Mouse (Mus musculus) embryo, embryonic 11.5 days (tissue): ENCODE results near the gene Asphd2.

Experiments used
- DNase-seq: peaks from one replicate; pipeline ENCODE4 v3.0.0-alpha.2; 2012; ENCODE audit warnings: low read depth, low spot score

Gene Asphd2

DNA sequence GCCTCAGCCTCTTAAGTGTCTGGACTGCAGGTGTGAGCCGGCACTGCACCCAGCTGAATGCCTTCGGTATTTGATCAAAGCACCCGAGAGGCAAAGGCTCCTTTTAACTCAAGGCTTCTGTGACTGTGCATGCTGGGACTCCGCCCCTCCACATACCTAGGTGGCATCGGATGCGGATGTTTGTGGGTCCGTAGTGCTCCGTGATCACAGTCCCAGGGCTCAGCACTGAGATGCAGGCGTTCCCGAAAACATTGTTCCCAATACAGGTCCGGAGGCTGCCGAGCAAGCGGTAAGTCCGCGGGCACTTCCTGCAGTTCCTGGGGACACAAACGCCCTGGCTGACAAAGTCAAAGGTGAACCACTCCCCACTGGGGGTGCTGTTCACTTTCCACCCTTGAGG is 3.7 kb downstream of the Asphd2 start:
- no peak for DNase-seq

DNA sequence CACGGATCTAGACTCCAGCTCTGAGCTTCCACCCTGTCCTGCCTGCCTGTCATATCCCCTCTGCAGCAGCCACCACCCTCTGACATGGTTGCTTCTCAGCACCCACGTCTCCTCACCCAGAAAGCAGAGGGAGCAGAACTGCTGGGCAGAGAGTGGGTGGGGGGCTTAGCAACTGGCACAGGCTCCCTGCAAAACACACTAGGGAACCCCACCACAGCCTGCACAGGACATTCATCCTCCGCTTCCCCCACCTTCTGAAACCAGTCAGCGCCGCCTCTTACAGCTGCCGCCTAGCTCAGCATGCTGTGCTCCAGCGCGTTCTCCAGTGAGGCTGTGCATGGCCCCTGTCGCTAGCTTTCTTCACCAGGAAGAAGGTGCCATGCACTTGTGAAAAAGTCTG is 5.3 kb downstream of the Asphd2 start:
- DNase-seq, result no peak

- DNase-seq, result no peak
These were observed 8.7 kb downstream of the Asphd2 start for GRCm38 (mm10) chr5:112385973-112386372.

- DNase-seq, result no peak
These were observed 9.7 kb downstream of the Asphd2 start for GRCm38 (mm10) chr5:112384805-112385472.

DNA sequence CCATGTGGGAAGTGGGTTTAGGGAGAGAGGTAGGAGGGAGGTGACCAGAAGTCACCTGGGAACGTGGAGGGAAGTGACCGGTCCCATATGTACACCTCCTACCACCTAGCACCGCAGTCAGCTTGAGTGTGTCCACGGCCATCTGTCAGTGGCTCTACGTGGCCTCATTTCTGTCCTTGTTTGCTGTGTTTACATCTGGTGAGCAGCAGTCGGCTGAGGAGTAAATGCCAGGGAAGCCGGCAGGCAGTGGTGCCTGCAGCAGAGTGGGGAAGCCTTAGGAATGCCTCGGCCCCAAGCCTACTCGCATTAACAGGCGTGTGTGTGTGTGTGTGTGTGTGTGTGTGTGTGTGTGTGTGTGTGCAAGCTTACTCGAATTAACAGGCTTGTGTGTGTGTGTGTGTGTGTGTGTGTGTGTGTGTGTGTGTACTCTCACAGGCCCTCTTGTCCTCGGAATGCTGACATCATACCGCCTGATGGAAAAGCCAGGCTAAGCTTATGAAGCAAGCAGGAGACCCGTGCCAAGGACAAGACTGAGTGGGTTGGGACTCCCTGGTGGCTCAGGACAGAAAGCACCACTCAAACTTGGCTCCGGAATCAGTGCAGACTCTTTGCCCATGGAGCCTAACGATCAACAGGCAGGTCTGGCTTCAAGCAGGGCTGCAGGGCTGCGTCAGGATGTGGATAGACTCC is 11.9 kb downstream of the Asphd2 start:
- no peak for DNase-seq

DNA sequence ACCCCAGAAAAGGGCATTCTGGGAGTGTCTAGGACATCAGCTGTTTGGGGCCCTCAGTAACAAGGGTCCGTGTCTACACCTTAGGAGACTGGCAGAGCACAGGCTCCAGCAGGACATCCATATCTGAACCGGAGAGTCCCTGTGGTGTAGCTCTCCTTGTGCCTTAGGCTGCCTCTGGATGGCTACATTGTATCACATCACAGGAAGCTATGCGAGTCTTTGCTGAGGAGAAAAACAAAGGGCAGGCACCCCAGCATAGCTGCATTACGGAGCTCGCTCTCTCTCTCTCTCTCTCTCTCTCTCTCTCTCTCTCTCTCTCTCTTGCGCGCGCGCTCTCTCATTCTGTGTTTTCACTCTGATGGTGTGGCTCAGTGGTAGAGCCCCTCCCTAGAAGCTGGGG is 12.6 kb downstream of the Asphd2 start:
- DNase-seq, result no peak

- no peak for DNase-seq
These were observed 13.5 kb downstream of the Asphd2 start for GRCm38 (mm10) chr5:112381154-112381553.

DNA sequence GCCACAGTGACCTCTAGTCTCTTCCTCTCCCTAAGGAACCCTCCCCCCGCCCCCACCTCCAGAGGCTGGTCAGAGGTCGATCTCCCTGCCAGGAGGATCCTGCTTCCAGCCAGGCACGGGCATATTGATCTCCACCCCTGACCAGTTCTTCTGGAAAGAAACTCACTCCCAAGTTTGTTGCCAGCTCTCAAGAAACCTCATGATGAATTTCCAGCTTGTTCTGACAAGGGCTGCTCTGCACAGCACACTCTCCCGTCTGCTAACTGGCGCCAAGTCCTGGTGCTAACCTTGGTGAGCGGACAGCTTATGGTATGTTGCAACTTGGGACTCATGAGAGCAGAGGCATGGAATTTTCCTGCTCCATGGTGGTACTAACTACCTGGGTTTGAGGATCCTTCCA is 15.9 kb downstream of the Asphd2 start:
- DNase-seq, result no peak

- no peak for DNase-seq
These were observed 17.3 kb downstream of the Asphd2 start for GRCm38 (mm10) chr5:112377380-112377779.

DNA sequence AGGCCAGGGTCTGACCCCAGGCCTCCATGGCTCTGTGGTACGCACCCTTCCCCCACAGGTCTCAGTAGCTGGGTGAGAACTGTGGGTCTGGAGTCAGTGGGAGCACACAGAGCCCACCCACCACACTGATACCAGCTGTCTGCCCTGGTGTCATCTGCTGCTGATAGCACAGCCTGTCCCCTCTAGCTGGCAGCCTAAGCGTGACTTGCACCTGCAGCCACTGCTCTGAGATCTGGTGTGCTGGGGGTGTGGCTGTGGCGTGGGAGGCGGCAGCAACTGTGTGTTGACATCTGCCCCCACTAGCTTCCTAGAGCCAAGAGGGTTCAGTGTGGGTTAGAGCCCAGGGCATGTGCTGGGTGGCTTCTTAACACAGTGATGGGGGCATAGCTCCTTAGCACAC is 18.6 kb downstream of the Asphd2 start:
- DNase-seq, result no peak

DNA sequence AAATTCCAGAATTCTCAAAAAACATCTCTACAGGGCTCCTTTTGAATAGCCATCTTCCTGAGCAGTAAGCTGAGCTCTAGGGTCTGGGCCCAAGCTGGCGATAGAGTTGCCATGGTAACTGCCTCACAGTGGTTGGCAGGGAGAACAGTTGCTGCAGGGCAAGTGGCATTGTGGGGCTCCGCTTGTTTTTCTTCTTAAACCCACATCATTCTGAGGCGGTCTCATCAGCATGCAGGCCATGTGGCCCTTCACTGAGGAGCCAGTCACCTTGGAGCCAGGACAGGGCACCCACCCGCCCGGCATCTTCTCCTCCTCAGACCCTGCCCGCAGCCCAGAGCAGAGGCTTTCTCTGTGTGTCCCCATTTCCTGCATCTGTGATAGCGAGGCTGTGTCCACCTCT is 22.7 kb downstream of the Asphd2 start:
- DNase-seq, result no peak

DNA sequence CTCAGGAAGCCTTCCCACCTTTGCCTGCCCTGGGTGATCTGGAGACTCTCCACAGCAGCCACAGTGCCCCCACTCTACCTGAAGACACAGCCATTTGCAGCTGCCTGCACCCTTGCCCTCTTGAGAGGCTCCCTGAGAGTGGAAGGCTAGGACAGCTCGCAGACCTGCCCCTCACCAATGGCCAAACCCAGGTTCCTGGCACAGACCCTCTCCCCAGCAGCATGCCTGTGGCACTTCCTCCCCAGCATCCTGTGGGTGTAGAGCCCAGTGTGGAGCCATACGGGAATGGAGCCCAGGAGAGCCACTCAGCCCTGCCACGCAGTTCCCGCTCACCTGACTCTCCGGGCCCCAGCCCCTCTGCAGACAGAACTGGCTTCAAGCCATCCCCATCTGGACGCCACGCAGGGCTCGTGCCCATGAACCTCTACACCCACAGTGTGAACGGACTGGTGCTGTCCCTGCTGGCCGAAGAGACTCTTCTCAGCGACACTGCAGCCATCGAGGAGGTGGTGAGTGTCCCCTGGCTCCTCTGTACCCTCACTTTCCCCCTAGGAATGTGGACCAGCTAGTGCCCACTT is 24.3 kb downstream of the Asphd2 start:
- DNase-seq, result no peak

GRCm38 (mm10) chr5:112369326-112369725 is 25.3 kb downstream of the Asphd2 start:
- no peak for DNase-seq

DNA sequence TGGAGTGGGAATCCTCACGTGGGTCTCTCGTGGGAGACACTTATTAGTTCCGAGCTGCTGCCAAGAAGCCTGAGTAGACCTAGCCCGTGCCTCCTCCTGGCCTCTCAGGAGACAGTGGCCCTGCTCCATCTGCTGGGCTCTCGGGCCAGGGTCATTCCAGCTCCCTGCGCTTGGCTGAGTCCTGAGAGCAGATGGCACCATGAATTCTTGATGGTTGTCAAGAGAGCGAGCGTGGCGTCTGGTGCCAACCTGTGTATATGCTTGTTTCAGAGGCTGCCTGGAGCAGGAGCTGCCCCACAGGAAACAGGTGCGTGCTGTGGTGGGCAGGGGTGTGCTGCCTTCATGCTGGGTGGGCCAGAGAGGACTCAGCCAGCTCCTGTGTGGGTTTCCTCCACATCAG is 26.0 kb downstream of the Asphd2 start:
- no peak for DNase-seq

- no peak for DNase-seq
These were observed 26.7 kb downstream of the Asphd2 start for GRCm38 (mm10) chr5:112367929-112368328.

GRCm38 (mm10) chr5:112367338-112367737 is 27.3 kb downstream of the Asphd2 start:
- no peak for DNase-seq

DNA sequence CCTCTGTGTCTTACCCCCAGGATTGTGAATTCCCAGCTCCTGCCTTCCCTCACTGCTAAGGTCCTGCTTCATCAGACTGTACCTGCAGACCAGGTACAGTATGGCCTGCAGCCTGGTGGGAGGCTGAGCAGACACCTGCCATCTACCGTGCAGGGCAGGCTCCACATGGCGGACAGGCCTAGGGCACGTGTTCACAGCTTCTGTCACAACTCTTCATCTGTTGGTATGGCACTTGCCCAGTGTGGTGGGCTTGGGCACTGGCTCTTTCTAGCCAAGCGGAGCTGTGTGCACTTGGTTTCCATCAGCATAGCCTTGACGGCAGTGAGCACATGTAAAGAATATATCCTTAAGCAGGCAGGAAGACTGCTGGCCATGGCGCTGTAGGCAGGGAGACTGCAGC is 27.8 kb downstream of the Asphd2 start:
- DNase-seq, result no peak

GRCm38 (mm10) chr5:112364184-112364797 is 30.4 kb downstream of the Asphd2 start:
- DNase-seq, result no peak

GRCm38 (mm10) chr5:112360077-112360476 is 34.6 kb downstream of the Asphd2 start:
- no peak for DNase-seq

DNA sequence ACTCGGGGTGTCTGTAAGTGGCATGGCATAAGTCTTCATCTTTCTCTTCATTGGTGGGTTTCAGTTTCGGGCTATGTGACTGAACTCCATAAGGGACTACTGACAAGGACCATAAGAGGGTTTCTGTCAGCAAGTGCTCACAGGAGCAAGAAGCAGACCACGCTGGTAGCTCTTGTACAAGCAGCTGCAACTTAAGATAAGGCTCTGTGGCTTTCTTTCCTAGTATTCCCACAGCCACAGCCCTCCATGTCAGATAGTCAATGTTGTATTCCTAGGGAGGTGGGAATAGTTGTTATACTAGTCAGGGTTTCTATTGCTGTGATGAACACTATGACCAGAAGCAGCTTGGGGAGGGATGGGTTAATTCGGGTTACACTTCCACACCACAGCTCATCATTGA is 35.1 kb downstream of the Asphd2 start:
- no peak for DNase-seq

DNA sequence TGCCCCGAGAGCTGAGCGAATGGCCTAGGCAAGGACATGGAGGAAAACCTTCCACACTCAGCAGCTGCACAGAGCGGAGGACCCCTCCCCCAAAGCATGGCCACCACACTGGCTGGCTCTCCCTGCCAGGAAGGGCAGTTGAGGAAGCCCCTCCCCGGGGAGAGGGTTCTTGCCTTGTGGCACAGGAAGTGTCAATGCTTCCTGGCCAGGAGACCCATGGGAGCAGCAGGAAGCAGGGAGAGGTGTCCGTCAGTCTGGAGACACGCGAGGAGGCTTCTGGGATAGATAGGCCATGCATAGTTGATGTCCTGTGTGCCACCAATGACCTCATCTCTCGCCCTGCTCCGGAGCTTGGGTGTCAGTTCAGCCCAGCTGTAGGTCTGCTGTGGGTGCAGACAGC is 38.3 kb downstream of the Asphd2 start:
- DNase-seq, result no peak

DNA sequence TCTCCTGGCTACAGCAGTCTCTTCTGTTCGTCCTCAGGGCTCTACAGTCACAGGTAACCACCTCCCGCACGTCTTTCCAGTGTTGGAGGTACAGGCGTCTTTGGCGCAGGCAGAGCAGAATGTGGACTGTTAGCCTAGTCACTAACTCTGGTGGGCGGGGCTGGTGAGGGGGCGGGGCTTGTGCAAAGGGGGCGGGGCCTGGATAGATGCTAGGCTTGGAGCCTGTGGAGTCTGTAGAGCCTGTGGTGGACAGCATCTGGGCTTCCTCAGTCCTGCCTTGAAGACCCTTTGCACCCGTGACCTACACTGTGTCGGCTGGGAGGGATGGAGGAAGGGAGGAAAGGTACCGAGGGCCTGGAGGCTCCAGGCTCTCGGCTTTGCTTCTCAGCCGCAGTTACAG is 38.8 kb downstream of the Asphd2 start, which contains the start of gene Gm6583:
TSS of gene Gm6583 (minus strand) at position 124 of the 400 bp plus-strand sequence.
- no peak for DNase-seq

GRCm38 (mm10) chr5:112355493-112355892 is 39.2 kb downstream of the Asphd2 start:
- DNase-seq, result no peak
